Mouse (Mus musculus) heart, postnatal 4 days (tissue): ENCODE data around the gene Fhit. TPM values are rescaled to one million over a fixed set of nuclear protein-coding genes. Genes with fewer than 3 reads are reported as not detected.
A peak's percentile ranks its signal among the peaks of the same experiment; 100 is the strongest.

Source experiments
- DNase-seq: peaks from one replicate; pipeline ENCODE4 v3.0.0; 2021
- total RNA-seq, 2 experiments: library from RNA; stranded (reverse); gene quantifications; 2 replicates each; pipeline ENCODE4 v1.2.3; 2021

Fhit gene
- total RNA-seq, 2 experiments from 2014 or later: 3.2 to 3.8 TPM

DNA sequence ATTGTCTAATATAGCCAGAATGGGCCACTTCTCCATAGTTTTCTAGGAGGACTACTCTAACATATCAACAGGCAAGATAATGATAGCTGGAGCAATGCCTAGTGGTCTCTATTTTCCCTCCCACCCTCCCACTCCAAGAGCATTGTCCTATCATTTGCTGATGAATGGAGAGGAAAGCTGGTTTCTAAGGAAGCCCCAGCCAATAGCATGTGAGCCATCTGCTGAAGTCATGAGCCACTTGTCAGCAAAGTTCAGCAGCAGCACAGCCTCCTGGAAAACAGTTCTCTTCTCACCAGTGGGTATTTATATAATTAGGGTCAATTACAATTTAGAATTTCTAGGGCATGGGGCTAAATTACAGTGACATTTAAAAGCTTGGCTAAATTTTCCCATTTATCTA is 1035.3 kb downstream of the Fhit start:
- DNase-seq: no peak

DNA sequence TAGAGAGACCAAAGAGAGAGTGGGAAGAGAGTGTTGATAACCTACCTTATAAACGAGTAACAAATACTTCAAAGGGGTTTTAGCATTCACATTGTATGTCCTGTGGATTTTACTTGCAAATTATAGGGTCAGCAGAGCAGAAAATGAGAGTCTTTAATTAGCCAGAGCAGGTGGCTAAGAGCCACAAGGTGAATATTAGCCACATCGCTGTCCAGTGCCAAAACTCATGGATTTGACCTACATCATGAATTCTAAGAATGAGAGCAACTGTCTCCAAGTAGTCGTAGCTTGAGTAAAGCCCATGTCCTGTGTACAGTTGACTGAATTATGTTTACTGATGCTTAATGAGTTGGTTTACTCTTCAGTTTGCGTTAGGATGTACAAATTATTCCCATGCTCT is 1039.7 kb downstream of the Fhit start:
- no peak for DNase-seq

DNA sequence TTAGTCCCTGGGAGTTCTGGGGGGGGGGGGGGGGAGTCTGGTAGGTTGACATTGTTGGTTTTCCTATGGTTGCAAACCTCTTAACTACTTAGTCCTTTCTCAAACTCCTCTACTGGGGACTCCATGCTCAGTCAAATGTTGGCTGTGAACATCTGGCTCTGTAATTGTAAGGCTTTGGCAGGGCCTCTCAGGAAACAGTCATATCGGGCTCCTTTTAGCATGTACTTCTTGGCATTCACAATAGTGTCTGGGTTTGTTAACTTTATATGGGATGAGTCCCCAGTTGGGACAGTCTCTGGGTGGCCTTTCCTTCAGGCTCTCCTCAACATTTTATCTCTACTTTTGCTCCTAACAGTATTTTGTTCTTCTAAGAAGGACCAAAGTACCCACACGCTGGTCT is 1065.6 kb downstream of the Fhit start:
- DNase-seq: peak; percentile 10

DNA sequence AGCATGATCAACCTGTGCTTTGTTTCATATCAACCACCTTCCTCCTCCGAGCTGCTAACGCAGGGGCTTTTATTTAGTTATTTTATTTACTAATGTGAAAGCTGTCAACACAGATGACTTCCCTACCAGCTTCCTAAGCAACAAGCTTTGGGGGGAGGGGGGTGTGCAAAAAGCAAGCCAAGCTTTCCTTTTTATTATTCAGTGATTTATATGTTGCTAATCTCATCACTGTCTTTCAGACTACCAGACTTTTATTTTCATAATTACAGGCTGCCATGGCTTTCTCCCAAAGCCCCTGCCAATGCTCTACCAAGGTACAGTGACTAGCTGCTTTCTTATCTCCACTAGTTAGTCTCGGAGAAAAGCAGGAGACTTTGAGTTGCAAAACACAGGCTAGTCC is 1082.8 kb downstream of the Fhit start:
- DNase-seq: no peak

DNA sequence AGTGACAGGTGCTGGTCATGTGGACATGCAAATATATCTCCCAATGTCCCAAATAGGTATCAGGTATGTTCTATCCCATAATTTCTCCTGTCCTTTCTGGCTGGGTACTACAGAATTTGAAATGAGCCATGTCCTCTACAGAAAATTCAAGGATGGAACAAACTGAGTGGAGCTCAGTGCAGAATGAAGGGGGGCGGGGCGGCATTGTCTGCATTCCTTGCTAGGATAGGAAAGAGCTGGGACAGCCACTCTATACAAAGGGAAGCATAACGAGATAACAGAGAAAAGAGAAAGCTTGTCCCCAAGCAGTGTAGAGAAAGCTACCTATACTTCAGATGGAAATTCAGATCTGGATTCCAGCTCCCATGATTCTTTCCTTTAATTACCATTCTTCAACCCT is 1111.9 kb downstream of the Fhit start:
- peak; percentile 35 for DNase-seq

DNA sequence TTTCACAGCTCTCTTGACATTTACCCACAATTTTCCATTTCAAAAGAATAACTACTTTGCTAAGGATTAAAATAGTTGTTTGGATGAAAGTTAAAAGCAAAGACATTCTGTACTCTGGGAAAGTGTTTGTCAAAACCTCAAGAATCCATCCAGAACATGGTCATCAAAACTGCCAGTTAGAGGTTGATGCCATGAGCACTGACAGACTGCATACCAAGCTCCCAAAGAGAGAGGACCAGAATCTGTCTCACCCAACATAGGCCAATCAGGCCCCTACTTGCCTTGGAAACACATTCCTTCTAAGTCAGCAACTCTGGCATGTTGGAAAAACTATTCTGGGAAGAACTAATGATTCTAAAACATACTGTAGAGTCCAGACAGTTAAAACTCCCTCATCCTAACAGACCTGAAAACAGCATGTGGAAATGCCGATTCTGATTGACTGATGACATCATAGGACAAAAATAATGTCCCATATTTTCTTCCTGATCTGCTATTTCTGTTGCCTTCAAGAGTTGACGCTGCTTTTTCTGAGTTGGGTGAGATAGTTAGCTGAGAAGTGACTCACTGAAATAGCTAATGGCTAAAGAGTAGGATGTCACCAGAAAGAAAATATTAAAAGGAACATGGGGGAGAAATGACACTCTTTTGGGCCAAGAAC is 1114.6 kb downstream of the Fhit start:
- no peak for DNase-seq

DNA sequence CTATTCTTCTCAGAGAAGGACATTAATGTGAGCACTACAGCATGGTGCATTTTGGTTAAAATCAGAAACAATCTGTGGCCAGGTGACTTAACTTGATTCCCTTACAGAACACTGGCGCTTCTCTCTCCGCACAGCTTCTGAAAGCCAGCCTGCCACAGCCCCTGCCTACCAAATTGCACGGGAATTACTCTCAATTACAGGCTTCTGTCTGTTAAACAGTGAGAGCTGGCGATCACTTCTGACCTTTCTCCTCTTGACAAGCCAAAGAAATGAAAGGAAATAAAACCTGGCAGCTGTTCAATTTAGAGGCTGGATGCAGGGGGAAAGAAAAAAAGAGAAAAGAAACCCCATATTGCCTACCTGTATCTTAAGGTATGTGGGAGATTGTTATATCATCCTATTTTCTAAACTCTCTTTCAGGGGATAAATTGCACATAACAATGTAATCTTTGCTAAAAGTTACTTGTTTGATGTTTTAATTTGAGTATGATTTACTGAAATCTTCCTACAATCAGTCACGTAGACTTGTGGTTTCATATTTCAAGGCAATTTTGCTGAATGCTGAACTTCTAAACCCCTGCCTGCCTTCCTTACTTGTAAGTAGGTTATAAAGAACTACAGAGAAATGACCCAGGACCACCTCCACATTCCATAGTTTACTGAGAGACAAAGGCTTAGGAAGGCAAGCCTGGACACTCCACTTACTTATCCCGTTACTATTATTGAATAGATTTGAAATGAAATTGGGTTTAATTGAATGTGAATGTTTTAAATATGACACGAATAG is 1115.3 kb downstream of the Fhit start:
- no peak for DNase-seq

DNA sequence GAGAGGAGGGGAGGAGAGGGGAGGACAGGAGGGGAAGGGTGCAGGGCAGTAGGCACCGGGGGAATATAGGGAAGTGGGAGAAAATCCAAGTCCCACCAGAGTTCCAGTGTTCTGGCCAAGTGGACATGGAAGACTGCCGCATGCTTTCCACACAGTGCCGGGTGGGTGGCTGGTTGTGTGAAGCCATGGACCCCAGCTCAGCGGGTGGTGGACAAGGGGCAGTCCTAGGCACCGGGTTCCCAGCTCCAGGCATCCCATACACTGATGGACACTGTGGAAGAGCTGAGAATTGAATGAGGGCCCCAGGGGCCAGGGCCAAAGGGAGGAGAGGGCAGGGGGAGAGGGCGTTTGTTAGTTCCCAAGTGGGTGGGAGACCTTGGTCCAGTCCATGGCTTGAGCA is 1123.8 kb downstream of the Fhit start:
- no peak for DNase-seq

DNA sequence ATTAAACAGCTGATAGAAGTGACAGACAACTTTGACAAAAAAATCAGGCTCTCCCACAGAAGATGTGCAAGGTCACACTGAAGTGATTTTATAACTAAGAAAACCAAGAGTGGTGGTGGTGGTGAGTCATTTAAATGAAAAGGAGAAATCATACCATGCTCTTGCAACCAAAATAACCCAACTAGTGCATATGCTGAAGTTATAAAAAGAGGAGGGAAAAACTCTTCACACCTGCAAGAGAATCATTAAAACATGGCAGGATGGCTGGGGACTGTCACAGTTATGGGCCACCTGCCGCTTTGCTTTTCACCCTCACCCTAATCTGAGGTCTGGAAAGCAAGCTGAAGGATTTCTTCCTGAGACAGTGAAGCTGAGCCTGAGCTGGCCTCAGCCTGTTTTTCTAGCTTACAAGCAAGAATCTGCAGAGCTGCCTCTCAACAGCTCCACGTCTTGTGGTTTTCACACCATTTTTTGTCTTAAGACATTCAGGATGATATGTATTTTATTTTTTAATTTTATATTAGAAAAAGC is 1125.1 kb downstream of the Fhit start:
- DNase-seq: no peak

DNA sequence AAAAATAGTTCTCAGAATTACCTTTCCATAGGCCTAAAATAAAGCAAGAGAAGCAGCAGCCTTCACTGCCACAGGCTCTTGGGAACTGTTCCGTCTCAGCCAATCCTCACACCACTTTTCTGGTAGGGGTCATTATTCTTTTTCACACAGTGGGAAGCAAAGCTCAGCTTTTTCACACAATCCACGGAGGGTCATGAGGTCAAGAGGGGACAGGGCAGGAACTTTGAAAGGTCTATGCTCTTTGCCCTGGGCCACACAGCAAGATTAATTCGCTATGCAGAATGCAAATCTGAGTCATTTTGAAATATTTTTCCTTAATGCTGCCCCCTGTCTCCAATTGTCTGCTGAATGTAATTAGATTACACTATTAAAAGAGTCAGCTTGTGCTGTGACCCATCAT is 1126.2 kb downstream of the Fhit start:
- no peak for DNase-seq

DNA sequence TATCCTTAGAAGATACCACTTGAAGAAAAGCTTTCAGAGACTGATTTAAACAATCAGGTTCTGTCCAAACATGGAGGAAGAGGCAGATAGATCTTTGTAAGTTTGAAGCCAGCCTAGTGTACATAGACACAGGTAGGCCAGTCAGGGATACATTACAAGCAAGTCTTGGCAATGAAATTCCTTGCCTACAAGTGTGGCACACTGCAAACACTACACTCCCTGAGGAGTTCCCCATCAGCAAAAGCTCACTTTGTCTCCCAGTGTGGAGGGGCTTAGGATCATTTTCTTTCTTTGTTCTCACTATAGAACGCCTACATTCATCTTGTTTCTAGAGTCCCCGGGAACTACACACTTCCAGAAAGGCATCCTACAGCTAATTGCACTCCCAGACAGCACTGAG is 1126.6 kb downstream of the Fhit start:
- no peak for DNase-seq

DNA sequence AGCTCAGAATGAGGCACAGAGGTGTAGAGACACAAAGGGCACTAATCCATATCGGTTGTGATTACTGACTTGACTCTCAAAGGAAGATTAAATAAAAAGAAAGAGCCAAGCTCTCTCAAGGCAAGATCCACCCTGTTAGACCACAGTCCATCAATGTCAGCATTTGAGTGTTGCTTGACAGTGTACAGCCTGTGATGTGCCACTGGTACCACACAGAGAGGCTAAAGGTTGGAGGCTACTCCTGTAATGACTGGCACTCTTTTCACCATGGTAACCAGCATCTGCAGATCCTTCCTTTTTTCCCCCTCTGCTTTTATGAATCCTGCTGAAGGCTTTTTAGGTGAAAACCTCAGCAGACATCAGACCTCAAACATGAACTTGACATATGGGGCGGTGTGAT is 1138.5 kb downstream of the Fhit start:
- no peak for DNase-seq

DNA sequence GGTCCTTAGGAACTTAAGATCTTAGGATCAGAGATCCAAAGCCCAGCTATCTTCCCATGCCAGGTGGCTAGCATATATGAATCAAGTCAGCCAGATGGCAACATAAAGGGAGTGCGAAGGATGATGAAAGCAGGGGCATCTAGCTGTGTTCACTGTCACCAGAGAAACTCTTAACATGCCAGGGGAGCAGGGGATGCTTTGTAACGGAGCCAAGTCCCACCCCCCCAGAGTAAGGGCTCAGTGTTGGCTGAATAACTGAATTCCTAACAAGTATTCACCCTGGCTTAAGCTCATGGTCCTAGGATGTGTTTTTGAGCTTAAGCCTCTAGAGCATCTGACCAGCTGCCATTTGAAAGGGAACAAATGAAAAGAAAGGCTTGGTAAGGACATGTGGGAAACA is 1139.5 kb downstream of the Fhit start:
- DNase-seq: no peak

DNA sequence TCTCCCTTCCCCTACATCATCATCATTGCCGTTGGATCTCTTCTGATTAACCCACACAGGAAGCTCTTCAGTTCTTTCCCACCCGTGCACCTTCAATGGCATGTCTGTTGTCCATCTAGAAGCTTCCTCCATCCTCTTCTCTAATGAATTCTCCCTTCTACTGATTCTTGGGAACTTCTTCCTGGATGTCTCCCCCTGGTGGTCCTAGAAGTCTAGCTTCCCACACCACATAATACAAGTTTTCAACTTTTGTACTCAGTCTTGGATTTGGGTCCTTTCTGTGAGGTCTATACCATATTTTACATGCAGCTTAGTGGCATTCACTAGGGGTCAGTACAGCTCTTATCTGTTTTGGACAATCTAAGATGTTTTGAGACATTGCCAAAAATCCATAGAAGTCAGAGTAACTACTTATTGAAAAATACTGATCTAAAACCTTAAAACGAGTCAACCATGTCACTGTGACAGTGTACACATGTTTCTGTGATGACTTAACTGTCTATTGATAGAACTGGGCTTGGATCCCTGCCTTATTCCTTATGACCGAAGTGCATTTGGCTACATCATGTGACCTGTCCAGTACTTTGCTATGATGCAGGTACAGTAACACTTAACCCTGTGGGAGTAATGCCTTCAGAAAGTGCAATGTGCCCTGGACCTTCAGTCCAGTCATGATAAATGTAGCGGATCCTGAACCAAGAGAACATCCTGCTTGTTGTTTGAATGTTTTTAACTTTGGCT is 1141.3 kb downstream of the Fhit start:
- DNase-seq: peak; percentile 18

DNA sequence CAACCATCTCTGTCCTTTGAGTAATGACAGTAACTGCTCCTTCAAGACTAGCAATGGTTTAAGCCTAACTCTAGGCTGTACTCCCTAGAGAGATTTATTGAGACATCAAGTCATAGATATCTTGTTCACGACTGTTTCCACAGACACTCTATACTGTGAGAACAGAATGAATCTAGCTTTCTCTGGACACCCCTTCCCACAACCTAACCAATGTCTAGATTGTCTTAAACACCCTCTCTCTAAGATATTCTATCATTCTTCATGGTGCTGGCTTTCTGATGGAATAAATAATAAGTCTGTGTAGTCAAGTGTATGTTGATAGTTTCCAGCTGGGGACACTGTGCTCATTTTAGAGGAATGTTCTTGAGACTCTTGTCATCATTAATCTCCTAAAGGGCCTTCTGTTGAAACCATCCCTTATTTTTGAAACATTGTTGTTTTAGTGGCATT is 1148.0 kb downstream of the Fhit start:
- DNase-seq: no peak

DNA sequence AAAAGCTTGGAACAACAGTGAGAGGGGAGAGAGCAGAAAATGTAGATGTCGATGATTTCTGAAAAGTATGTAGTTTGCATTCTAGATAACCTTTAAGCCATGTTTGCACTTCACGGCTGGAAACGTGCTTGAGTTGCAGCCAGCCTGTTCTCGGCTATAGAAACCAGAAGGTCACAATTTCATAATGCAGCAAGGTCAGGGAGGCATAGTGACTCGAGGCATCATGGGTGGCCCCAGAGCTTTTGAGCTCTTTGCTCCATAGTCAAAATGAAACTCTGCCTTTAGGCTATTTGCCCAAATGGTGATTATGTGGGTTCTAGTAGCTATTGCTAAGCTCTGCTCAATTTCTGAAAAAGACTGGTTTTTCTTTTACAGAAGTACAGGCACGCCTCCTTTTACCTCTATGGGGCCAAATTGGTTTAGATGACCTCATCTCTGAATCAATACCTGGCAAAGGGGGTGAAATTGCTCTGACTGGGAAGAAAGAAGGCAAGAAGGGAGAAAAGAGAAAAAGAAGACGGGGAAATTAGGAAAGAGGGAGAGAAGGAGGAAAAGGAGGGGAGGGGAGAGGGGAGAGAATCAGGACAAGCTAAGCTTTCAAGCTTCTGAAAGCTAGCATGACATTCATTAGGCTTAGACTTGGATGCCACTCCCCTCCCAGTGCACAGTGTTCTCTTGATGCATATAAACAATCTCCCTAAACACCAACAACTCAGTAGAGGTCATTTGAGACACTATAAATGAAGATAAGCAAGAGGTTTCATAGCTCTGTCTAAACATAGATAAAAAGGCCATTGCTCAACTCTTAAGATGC is 1148.6 kb downstream of the Fhit start:
- DNase-seq: no peak

DNA sequence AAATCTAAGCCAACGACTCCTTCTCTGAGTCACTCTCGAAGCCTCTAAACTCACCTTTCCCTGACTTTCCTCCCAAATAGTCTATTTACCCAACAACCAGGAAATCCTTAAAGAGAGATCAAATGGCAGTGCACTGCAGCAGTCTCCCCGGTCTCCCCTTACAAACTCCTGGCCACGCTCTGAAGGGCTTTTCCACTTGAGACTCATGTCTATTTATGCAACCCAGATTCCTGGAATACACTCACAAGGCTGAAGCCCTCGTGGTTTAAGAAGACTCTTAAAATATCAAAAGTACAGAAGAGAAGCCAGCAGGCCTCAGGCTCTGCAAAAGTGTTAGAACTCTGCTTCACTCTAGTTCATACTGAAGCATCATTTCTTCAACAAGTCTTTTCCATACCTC is 1155.6 kb downstream of the Fhit start:
- no peak for DNase-seq

DNA sequence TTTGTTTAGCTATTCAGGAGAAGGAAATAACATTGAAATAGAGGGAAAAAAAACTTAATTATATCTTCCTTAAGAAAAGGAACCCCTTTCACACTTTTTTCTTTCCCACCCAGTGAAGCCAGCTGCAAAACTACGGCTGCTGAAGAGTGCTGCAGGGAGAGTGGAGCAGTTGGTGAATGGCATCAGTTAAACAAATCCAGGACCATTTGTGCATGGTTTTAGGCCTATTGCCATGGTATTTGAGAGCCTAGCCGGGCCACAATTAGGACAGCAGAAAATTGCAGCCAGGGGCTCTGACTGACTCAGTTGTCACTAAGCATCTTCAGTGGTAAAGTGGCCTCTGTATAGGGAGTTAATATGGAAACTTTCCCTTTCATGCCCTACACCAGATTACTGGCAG is 1158.0 kb downstream of the Fhit start:
- no peak for DNase-seq

DNA sequence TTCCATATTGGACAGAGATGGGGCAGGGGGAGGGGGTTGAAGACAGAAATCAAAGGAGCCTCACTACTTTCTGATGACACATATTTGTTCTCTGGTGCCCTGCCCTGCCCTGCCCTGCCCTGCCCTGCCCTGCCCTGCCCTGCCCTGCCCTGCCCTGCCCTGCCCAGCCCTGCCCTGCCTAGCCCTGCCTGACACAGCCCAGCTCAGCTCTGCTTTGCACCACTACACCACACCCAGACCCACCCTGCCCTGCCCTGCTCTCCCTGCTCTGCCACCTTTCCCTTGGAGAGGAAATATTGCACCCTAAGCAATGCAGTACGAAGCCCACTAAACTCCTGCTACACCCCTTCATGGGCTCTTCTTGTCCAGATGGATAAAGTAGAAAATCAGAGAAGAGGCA is 1171.2 kb downstream of the Fhit start:
- no peak for DNase-seq

DNA sequence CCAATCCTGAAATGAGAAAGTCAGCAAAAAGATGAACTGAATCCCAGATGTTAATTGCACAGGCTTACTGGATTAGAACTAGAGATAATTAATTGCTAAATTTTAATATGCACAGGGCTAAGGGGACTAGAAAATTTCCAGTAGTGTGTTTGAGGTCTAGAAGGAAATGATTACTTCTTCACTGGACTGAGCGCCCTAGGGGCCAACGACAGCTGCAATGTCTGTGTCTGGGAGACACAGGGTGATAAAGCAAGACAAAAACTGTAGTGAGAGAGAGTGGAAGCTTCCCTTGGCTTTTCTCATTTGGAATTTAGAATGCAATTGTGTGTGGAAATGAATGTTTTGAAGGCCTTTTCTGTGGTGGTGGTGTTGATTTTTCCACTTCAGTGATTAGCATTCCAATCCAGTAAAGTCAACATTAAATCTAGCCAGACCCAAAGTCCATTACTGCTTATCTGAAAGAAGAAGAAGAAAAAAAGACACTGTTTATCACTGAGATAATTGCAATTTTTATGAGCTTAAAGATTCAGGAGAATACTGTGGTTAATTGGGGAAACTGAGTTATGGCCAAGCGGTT is 1184.8 kb downstream of the Fhit start:
- no peak for DNase-seq

DNA sequence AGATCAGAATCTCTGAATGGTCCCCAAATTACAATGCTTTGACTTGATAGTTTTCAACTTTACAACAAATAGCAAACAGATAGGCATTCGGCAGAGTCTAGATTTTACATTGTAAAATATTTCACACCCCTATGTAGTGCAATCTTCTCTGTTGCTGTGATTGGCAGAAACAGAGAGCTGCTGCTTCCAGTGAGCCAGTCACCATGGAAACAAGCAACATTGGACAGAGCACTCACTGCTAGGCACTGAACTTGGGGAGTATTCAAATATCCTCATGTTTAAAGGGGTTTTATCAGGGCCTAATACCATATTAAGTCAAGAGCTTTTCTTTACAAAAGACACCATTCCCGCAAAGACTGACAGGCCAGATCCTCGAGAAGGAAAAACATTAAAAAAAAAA is 1187.4 kb downstream of the Fhit start:
- no peak for DNase-seq

DNA sequence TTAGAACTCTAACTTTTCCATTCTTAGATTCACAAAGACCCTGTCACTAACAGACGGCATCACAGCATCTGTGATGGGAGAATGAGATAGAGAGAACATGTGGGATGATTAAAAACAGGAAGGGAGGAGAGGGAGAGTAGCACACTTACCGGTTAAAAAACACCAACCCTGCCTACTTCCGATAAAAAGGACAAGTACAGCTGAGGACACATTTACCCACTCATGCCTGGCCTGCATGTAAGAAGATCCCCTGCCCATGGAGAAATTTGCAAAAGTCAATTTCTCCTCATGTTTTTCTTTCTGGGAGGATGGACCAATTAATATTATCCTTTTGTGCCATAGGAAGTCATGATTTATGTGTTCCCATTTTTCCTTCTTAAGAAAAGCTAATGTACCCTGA is 1198.0 kb downstream of the Fhit start:
- DNase-seq: no peak
